Mouse (Mus musculus) intestine, embryonic 16.5 days (tissue): ENCODE results near the gene Pikfyve. TPM values are rescaled to one million over a fixed set of nuclear protein-coding genes. Genes with fewer than 3 reads are reported as not detected.
A peak's percentile ranks its signal among the peaks of the same experiment; 100 is the strongest.

Source experiments
- ATAC-seq: fragments of 200-750 bp; cut with Nextera tagmentation; 2 replicates; pipeline ENCODE4 v1.8.0; 2017; ENCODE audit warnings: moderate TSS enrichment, moderate library complexity
- H3K27ac ChIP-seq: fragments of 300-500 bp; sonication (generic); 2 replicates; pipeline ENCODE4 v1.5.1; 2014; ENCODE audit warnings: mild to moderate bottlenecking, low read length
- H3K27me3 ChIP-seq: fragments of 300-500 bp; sonication (generic); replicated peaks from 2 replicates; pipeline ENCODE4 v1.6.1; 2014; ENCODE audit warnings: low read length, control low read depth, mixed read lengths; ENCODE audit not compliant: control insufficient read depth, insufficient read depth
- H3K36me3 ChIP-seq: fragments of 300-500 bp; sonication (generic); 2 replicates; pipeline ENCODE4 v1.6.1; 2014; ENCODE audit warnings: low read length, control low read depth; ENCODE audit not compliant: control insufficient read depth, insufficient read depth
- H3K4me1 ChIP-seq: fragments of 300-500 bp; sonication (generic); 2 replicates; pipeline ENCODE4 v1.6.1; 2014; ENCODE audit warnings: low read length, control low read depth, mixed read lengths; ENCODE audit not compliant: control insufficient read depth, insufficient read depth
- H3K4me2 ChIP-seq: fragments of 300-500 bp; sonication (generic); 2 replicates; pipeline ENCODE4 v1.6.1; 2014; ENCODE audit warnings: low read depth, low read length, control low read depth
- H3K4me3 ChIP-seq: fragments of 300-500 bp; sonication (generic); 2 replicates; pipeline ENCODE4 v1.5.1; 2014; ENCODE audit warnings: mild to moderate bottlenecking, low read length
- H3K9ac ChIP-seq: fragments of 300-500 bp; sonication (generic); 2 replicates; pipeline ENCODE4 v1.6.1; 2014; ENCODE audit warnings: low read depth, low read length
- H3K9me3 ChIP-seq: fragments of 300-500 bp; sonication (generic); 2 replicates; pipeline ENCODE4 v1.6.1; 2016; ENCODE audit warnings: low read length, control low read depth; ENCODE audit not compliant: control insufficient read depth
- WGBS: fragments of 180-500 bp; shearing (Covaris S2); extraction: QIAGEN DNeasy Blood & Tissue Kit; methylation state at CpG from one replicate; pipeline ENCODE4 v1.1.7; 2014; 5-methylcytosine and 5-hydroxymethylcytosine counted together
- polyA plus RNA-seq: library from polyadenylated mRNA; unstranded; fragments of >200 nt; fragmentation: Nextera tagmentation; extraction: Ambion mirVana; gene quantifications from 2 replicates; pipeline ENCODE4 v1.2.1, GENCODE M21; 2015

Pikfyve gene
- polyA plus RNA-seq, 1 experiment from 2014 or later = 6.2 TPM

- H3K9ac ChIP-seq = no peak overlapping the region
These were observed 51.2 kb downstream of the Pikfyve start for GRCm38 (mm10) chr1:65237712-65238111.

DNA sequence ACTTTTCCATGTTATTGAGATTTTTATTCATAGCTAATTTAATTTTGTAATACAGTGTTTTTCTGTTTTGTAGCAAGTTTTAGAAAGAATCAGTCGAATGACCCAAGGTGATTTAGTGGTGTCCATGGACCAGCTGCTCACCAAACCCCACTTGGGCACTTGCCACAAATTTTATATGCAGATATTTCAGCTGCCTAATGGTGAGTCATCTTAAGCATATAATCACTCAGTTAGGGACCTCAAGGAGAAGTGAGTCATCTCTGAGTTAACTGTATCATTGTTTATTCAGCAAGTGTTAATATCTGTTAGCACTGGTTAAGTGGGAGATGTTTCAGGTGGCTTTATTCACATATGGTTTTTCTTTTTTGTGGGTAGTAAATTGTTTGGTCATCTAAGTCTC, 59.2 kb downstream of the Pikfyve start:
- no peak overlapping the region for H3K9ac ChIP-seq
- H3K4me2 ChIP-seq = no peak overlapping the region
- ATAC-seq = no peak
- 92% methylated on average over 1 of the region's 1 CpGs for WGBS
- no peaks in the 10 kb centered on the region for H3K9me3 ChIP-seq
- H3K27me3 ChIP-seq = no peaks in the 10 kb centered on the region
- no peak overlapping the region for H3K4me3 ChIP-seq
- H3K36me3 ChIP-seq = 0 out of 2 replicates have a peak, but pooled peaks cover 7% of the 10 kb centered on the region
- no peaks in the 10 kb centered on the region for H3K4me1 ChIP-seq
- no peak overlapping the region for H3K27ac ChIP-seq

More at GRCm38 (mm10) chr1:65237712-65238111, 51.2 kb downstream of the Pikfyve start:
- no peak for ATAC-seq
- no peak overlapping the region for H3K27ac ChIP-seq
- H3K36me3 ChIP-seq = peaks cover 5% of the 10 kb centered on the region; the same call in 1 of the 2 replicates
- 75% methylated on average over 3 of the region's 3 CpGs for WGBS
- H3K27me3 ChIP-seq = no peaks in the 10 kb centered on the region
- no peak overlapping the region for H3K4me3 ChIP-seq
- no peaks in the 10 kb centered on the region for H3K4me1 ChIP-seq
- H3K9me3 ChIP-seq = no peaks in the 10 kb centered on the region
- no peak overlapping the region for H3K4me2 ChIP-seq

DNA sequence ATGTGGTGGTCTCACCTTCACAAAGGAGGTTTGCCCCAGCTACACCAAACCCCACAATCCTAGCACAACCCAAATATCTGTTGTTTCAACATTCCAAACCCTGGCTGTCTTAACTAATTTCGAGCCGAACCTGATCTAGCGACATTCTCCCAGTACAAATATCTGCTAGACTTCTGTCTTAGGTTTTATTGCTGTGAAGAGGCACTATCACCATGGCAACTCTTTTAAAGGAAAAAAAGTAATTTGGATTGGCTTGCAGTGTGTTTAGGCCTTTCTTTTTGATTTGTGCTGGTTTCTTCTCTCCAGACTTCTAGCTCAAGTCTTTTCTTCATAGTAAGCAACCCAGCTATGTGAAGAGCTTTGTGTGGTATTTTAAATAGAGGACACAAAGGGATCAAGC, 94.0 kb downstream of the Pikfyve start:
- Histone ChIP-seq H3K9ac (no peak overlapping the region), H3K27me3 (no peaks in the 10 kb centered on the region), H3K4me1 (no peaks in the 10 kb centered on the region), H3K27ac (no peak overlapping the region), H3K36me3 (no peaks in the 10 kb centered on the region), H3K4me3 (no peak overlapping the region), H3K4me2 (no peak overlapping the region), H3K9me3 (no peaks in the 10 kb centered on the region)
- 60% methylated on average over 3 of the region's 3 CpGs for WGBS
- no peak for ATAC-seq

- no peak for ATAC-seq
- no peak within 1 kb of the TSS for H3K9ac ChIP-seq
- H3K4me3 ChIP-seq = no peak within 1 kb of the TSS
- 80% methylated on average over 6 of the region's 6 CpGs for WGBS
- H3K9me3 ChIP-seq = no peaks in the 10 kb centered on the region
- no peak within 1 kb of the TSS for H3K4me2 ChIP-seq
- H3K36me3 ChIP-seq = no peaks in the 10 kb centered on the region
- H3K4me1 ChIP-seq = no peaks in the 10 kb centered on the region
- H3K27ac ChIP-seq = no peak within 1 kb of the TSS
- no peaks in the 10 kb centered on the region for H3K27me3 ChIP-seq
These were observed 95.3 kb downstream of the Pikfyve start, which contains the start of gene Pth2r for GRCm38 (mm10) chr1:65281756-65282155. Pth2r (plus strand) TSS chr1:65282056.

- Histone ChIP-seq H3K27me3 (no peaks in the 10 kb centered on the region), H3K9me3 (no peaks in the 10 kb centered on the region), H3K36me3 (no peaks in the 10 kb centered on the region), H3K9ac (no peak overlapping the region), H3K4me1 (no peaks in the 10 kb centered on the region), H3K4me3 (no peak overlapping the region), H3K27ac (no peak overlapping the region), H3K4me2 (no peak overlapping the region)
- 14% methylated on average over 6 of the region's 6 CpGs for WGBS
- no peak for ATAC-seq
These were observed 96.3 kb downstream of the Pikfyve start for GRCm38 (mm10) chr1:65282766-65283165.

DNA sequence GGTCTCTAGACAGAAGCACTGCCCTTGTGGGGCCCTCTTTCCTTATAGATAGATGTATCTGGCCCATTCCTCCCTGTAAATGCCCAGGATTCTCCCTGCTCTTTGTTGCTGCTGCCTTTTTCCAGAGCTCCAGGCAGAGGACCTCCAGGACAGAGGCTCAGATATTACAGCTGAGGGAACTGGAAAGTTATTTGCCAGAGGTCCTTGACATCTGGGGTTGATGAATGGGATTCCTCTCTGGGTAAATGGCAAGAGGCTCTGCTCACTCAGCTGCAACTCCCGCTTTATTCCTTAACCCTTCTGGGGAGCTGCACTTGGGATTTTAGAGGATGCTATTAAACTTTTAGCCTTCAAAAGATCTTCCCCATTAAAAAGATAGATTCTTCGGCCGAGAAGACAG, 122.0 kb downstream of the Pikfyve start:
- Histone ChIP-seq H3K27ac (no peak overlapping the region), H3K9me3 (no peaks in the 10 kb centered on the region), H3K4me3 (no peak overlapping the region), H3K4me1 (0 out of 2 replicates have a peak, but pooled peaks cover 3% of the 10 kb centered on the region), H3K27me3 (peaks cover 12% of the 10 kb centered on the region; the same call in 1 of the 2 replicates), H3K4me2 (no peak overlapping the region), H3K36me3 (no peaks in the 10 kb centered on the region), H3K9ac (no peak overlapping the region)
- ATAC-seq = no peak
- WGBS = 72% methylated on average over 3 of the region's 3 CpGs

GRCm38 (mm10) chr1:65311214-65311933, 124.9 kb downstream of the Pikfyve start:
- H3K27ac ChIP-seq = no peak overlapping the region
- peaks cover 12% of the 10 kb centered on the region; the same call in 1 of the 2 replicates for H3K27me3 ChIP-seq
- peak overlapping the region; percentile 14 for H3K4me3 ChIP-seq
- no peaks in the 10 kb centered on the region for H3K9me3 ChIP-seq
- H3K36me3 ChIP-seq = no peaks in the 10 kb centered on the region
- H3K9ac ChIP-seq = no peak overlapping the region
- H3K4me1 ChIP-seq = 0 out of 2 replicates have a peak, but pooled peaks cover 3% of the 10 kb centered on the region
- ATAC-seq = no peak
- H3K4me2 ChIP-seq = peak overlapping the region; percentile 49
- 3% methylated on average over 29 of the region's 29 CpGs for WGBS

- H3K4me2 ChIP-seq = no peak overlapping the region
- ATAC-seq = no peak
- 12% methylated on average over 7 of the region's 7 CpGs for WGBS
- no peaks in the 10 kb centered on the region for H3K36me3 ChIP-seq
- H3K4me3 ChIP-seq = no peak overlapping the region
- H3K9ac ChIP-seq = no peak overlapping the region
- H3K9me3 ChIP-seq = no peaks in the 10 kb centered on the region
- peaks cover 12% of the 10 kb centered on the region; the same call in 1 of the 2 replicates for H3K27me3 ChIP-seq
- no peak overlapping the region for H3K27ac ChIP-seq
- 0 out of 2 replicates have a peak, but pooled peaks cover 3% of the 10 kb centered on the region for H3K4me1 ChIP-seq
These were observed 125.6 kb downstream of the Pikfyve start for GRCm38 (mm10) chr1:65312118-65312517.

DNA sequence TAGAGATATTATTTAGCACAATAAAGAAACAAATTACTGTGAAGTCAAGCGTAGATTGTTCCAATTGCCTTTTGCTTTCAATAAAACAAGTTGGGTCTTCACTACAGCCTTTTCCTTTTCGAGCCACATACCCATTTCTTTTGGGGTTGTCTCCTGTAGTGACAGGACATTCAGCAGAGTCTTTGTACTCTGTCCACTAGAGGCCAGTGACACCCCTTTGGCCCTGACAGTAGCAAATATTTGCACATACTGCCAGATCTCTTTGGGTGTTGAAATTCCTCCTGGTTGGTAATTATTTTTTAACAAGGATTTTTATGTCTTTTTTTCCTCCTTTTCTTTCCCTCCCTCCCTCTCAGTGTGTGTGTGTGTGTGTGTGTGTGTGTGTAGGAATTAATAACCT, 126.4 kb downstream of the Pikfyve start:
- Histone ChIP-seq H3K4me2 (no peak overlapping the region), H3K9me3 (no peaks in the 10 kb centered on the region), H3K4me3 (no peak overlapping the region), H3K9ac (no peak overlapping the region), H3K36me3 (no peaks in the 10 kb centered on the region), H3K27ac (no peak overlapping the region), H3K4me1 (0 out of 2 replicates have a peak, but pooled peaks cover 3% of the 10 kb centered on the region), H3K27me3 (peaks cover 12% of the 10 kb centered on the region; the same call in 1 of the 2 replicates)
- WGBS = 60% methylated on average over 2 of the region's 2 CpGs
- ATAC-seq = no peak
